Mouse (Mus musculus) bone marrow, adult 2 months (tissue): ENCODE data around the gene Btn2a2.

Experiments
- CTCF ChIP-seq: fragments of 200-500 bp; IDR thresholded peaks from 2 replicates; pipeline ENCODE4 v1.5.1; 2011; ENCODE audit warnings: low read length, control low read depth; ENCODE audit not compliant: control insufficient read depth, insufficient read depth
- POLR2A ChIP-seq: fragments of 200-500 bp; IDR thresholded peaks from 2 replicates; pipeline ENCODE4 v1.6.1; 2011; ENCODE audit warnings: low read depth, mild to moderate bottlenecking, control low read depth, low read length, borderline replicate concordance; ENCODE audit not compliant: control insufficient read depth

DNA sequence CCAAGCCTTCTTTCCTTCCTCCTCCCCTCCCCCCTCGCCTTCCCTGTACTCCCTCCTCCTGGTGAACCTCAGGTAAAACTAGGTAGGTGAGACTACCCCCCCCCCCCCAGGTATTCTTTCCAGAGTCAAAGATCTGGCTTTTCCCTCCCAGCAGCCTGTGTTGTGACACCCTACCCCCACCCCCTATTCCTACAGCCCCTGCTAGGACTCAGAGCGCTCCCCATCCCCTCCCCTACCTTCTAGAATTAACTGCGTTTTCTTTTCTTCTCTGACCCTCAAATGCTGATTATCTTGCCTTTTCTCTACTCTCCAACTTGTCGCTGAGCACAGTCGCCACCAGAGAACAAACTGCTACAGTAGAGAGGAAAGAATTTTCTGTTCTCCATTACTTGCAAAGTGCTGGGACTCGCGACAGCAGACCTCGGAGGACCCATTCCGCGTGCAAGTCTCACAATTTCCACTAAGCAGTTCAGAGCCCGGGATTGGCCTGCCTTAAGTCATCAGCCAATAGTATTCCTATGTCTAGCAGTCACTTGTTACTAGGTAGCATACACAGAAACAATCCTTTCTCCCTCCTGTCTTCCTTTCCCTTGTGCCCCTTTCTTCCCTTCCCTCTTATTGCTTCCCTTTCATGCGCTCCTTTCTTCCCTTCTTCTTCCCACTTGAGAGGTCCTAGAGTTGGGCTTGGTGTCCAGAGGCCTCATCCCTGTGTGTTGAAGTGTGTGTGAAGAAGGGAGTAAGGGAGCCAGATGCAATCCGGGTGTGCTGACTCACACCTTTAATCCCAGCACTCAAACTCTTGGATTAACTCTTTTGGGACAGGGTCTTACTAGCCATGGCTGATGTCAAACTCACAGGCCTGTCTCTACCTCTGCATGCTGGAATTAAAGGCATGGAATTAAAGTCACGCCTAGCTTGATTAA lies at the start of gene Btn2a2:
- TF ChIP-seq CTCF (no peak), POLR2A (no peak)
